Mouse (Mus musculus) CH12.LX (cell line): ENCODE results near the gene Svs1.

Experiments
- CTCF ChIP-seq, 2 experiments: IDR thresholded peaks in 1 of 2; conservative IDR thresholded peaks in 1 of 2; 2 replicates each; pipeline ENCODE4 v1.5.1; 2011 to 2012; ENCODE audit warnings: low read depth in 2 of 2, low read length in 2 of 2, improper control_type of control experiment in 1 of 2, inconsistent platforms in 1 of 2, mild to moderate bottlenecking in 1 of 2, moderate library complexity in 1 of 2
- E2F4 ChIP-seq: IDR thresholded peaks from 2 replicates; pipeline ENCODE4 v1.6.1; 2011; ENCODE audit warnings: low read depth, low read length, improper control_type of control experiment; ENCODE audit not compliant: insufficient replicate concordance
- EP300 ChIP-seq: IDR thresholded peaks from 2 replicates; pipeline ENCODE4 v1.6.1; 2011; ENCODE audit warnings: low read length, improper control_type of control experiment
- GABPA ChIP-seq: IDR thresholded peaks from 2 replicates; pipeline ENCODE4 v1.6.1; 2012; ENCODE audit warnings: low read depth, low read length, improper control_type of control experiment, inconsistent platforms; ENCODE audit not compliant: insufficient replicate concordance
- MAX ChIP-seq: IDR thresholded peaks from 2 replicates; pipeline ENCODE4 v1.6.1; 2011; ENCODE audit warnings: low read length, improper control_type of control experiment
- MEF2A ChIP-seq: IDR thresholded peaks from 2 replicates; pipeline ENCODE4 v1.6.1; 2014; ENCODE audit warnings: low read depth, mild to moderate bottlenecking, inconsistent platforms, low read length, improper control_type of control experiment, borderline replicate concordance
- NELFE ChIP-seq: IDR thresholded peaks from 2 replicates; pipeline ENCODE4 v1.6.1; 2011; ENCODE audit warnings: low read depth, low read length, improper control_type of control experiment
- NRF1 ChIP-seq: IDR thresholded peaks from 2 replicates; pipeline ENCODE4 v1.6.1; 2014; ENCODE audit warnings: low read depth, mild to moderate bottlenecking, inconsistent platforms, low read length, improper control_type of control experiment, moderate library complexity
- POLR2A ChIP-seq: IDR thresholded peaks from 2 replicates; pipeline ENCODE4 v1.6.1; 2011; ENCODE audit warnings: low read depth, mild to moderate bottlenecking, improper control_type of control experiment, low read length
- POLR2AphosphoS2 ChIP-seq: IDR thresholded peaks from 2 replicates; pipeline ENCODE4 v1.6.1; 2011; ENCODE audit warnings: low read depth, low read length, improper control_type of control experiment
- TBP ChIP-seq: conservative IDR thresholded peaks from 2 replicates; pipeline ENCODE4 v1.6.1; 2011; ENCODE audit warnings: low read depth, low read length, improper control_type of control experiment
- TCF12 ChIP-seq: IDR thresholded peaks from 2 replicates; pipeline ENCODE4 v1.6.1; 2014; ENCODE audit warnings: low read depth, mild to moderate bottlenecking, inconsistent platforms, low read length, improper control_type of control experiment
- ZC3H11A ChIP-seq: IDR thresholded peaks from 2 replicates; pipeline ENCODE4 v1.6.1; 2012; ENCODE audit warnings: low read depth, mild to moderate bottlenecking, inconsistent platforms, low read length, improper control_type of control experiment

DNA sequence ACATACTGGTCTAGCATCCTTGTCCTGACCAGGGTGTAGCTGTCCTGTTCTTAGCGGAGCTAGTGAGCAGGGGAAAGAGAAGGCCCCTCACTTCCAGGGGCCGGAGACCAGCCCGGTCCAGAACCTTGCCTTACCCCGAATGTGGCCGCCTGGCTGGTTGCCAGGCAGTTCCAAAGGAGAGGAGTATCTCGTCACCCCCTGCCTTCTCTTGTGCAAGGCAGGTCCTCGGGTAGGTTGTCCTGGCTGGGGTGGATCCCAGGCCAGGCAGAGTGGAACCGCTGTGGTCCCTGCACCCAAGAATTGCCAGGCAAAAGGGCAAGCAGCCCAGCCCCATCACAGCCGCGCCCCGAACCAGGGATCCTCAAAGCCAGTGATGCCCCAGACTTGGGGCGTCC, 50.6 kb downstream of the Svs1 start:
- no peak for TF ChIP-seq MAX
- no peak for TF ChIP-seq TBP
- no peak for TF ChIP-seq CTCF (conservative IDR thresholded peaks at IDR 0.05 in 1 of 2, IDR thresholded peaks at IDR 0.05 in 1 of 2; ENCODE audit: low read depth in 2 of 2, low read length in 2 of 2)
- no peak for TF ChIP-seq TCF12
- no peak for TF ChIP-seq POLR2A
- TF ChIP-seq EP300 = no peak
- TF ChIP-seq ZC3H11A = no peak
- no peak for TF ChIP-seq NELFE
- TF ChIP-seq GABPA = no peak
- no peak for TF ChIP-seq MEF2A
- TF ChIP-seq NRF1 = no peak
- no peak for TF ChIP-seq E2F4
- no peak for TF ChIP-seq POLR2AphosphoS2
